Mouse (Mus musculus) hindbrain, embryonic 13.5 days (tissue): ENCODE results near the gene 5730596B20Rik. TPM values are rescaled to one million over a fixed set of nuclear protein-coding genes. Genes with fewer than 3 reads are reported as not detected.

Experiments
- ATAC-seq: fragments of 200-750 bp; cut with Nextera tagmentation; 2 replicates; pipeline ENCODE4 v1.8.0; 2017; ENCODE audit warnings: moderate TSS enrichment; ENCODE audit not compliant: low FRiP score
- H3K27ac ChIP-seq: fragments of 300-500 bp; sonication (generic); 2 replicates; pipeline ENCODE4 v1.5.1; 2015; ENCODE audit warnings: inconsistent platforms, mild to moderate bottlenecking, moderate library complexity
- H3K27me3 ChIP-seq: fragments of 300-500 bp; sonication (generic); 2 replicates; pipeline ENCODE4 v1.6.1; 2015; ENCODE audit warnings: mild to moderate bottlenecking, inconsistent platforms
- H3K36me3 ChIP-seq: fragments of 300-500 bp; sonication (generic); 2 replicates; pipeline ENCODE4 v1.6.1; 2015; ENCODE audit warnings: mild to moderate bottlenecking, inconsistent platforms
- H3K4me1 ChIP-seq: fragments of 300-500 bp; sonication (generic); replicated peaks from 2 replicates; pipeline ENCODE4 v1.6.1; 2015; ENCODE audit warnings: inconsistent platforms
- H3K4me2 ChIP-seq: fragments of 300-500 bp; sonication (generic); 2 replicates; pipeline ENCODE4 v1.6.1; 2015; ENCODE audit warnings: inconsistent platforms, mild to moderate bottlenecking, moderate library complexity
- H3K4me3 ChIP-seq: fragments of 300-500 bp; sonication (generic); 2 replicates; pipeline ENCODE4 v1.5.1; 2015; ENCODE audit warnings: mild to moderate bottlenecking, inconsistent platforms
- H3K9ac ChIP-seq: fragments of 300-500 bp; sonication (generic); 2 replicates; pipeline ENCODE4 v1.6.1; 2015; ENCODE audit warnings: mild to moderate bottlenecking, inconsistent platforms
- H3K9me3 ChIP-seq: fragments of 300-500 bp; sonication (generic); 2 replicates; pipeline ENCODE4 v1.6.1; 2016; ENCODE audit warnings: inconsistent platforms
- WGBS: fragments of 180-500 bp; shearing (Covaris S2); methylation state at CpG from one replicate; pipeline ENCODE4 v1.1.7; 2015; 5-methylcytosine and 5-hydroxymethylcytosine counted together
- polyA plus RNA-seq: library from polyadenylated mRNA; unstranded; fragments of >200 nt; fragmentation: Nextera tagmentation; extraction: Ambion mirVana; gene quantifications from 2 replicates; pipeline ENCODE4 v1.2.1, GENCODE M21; 2015

The 5730596B20Rik gene
- polyA plus RNA-seq, 1 experiment from 2014 or later: 8.3 TPM

- under 1% methylated on average over 32 of the region's 32 CpGs for WGBS
- Histone ChIP-seq H3K27me3 (peaks cover 62% of the 10 kb centered on the region), H3K27ac (no peak overlapping the region; the same call in 1 of the 2 replicates), H3K9ac (peak overlapping the region; percentile 91), H3K4me3 (peak overlapping the region; percentile 70), H3K4me1 (peaks cover 36% of the 10 kb centered on the region), H3K9me3 (no peaks in the 10 kb centered on the region), H3K4me2 (peak overlapping the region; percentile 88), H3K36me3 (no peaks in the 10 kb centered on the region)
- peak; percentile 6 for ATAC-seq
Observed at GRCm38 (mm10) chr6:52157466-52158275, 19.6 kb upstream of the 5730596B20Rik start.

- H3K36me3 ChIP-seq: no peaks in the 10 kb centered on the region
- H3K4me1 ChIP-seq: peaks cover 35% of the 10 kb centered on the region
- H3K9me3 ChIP-seq: no peaks in the 10 kb centered on the region
- peak within 1 kb of the TSS; percentile 88 for H3K4me2 ChIP-seq
- peak within 1 kb of the TSS; percentile 70 for H3K4me3 ChIP-seq
- peak within 1 kb of the TSS; percentile 96 for H3K27ac ChIP-seq
- peaks cover 58% of the 10 kb centered on the region for H3K27me3 ChIP-seq
- WGBS: under 1% methylated on average over 55 of the region's 55 CpGs
- H3K9ac ChIP-seq: peak within 1 kb of the TSS; percentile 91
- ATAC-seq: peak; percentile 88
Observed at GRCm38 (mm10) chr6:52158276-52159051, 18.8 kb upstream of the 5730596B20Rik start, which contains the start of gene Hoxa1. Gene Hoxa1, minus strand, starts transcription at chr6:52158317.

DNA sequence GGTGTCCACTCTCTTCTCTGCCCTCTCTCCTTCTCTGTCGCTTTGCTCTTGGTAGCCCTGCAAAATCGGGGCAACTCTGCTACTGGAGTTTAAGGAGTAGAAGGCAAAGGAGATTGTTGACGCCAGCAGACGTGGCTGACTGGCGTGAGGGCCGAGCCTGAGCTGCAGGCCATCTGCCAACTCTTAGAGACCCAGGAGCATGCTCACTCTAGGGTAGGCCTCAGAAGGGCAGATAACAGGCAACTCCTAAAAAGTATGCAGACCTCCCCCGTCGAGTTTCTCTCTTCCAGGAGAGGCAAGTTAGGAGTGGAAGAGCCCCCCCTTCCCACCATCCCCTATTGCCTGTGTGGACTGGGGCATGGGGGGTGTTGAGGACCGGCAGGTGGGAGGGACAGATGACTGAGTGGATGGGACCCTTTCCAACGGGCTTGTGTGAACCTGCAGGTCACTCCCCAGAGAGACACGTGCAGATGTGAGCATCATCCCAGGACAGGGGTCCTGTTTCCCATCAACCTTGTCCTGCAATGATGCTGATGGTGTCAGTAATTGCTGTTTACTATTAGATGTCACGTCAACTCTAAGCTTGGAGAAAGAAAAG, 18.0 kb upstream of the 5730596B20Rik start:
- 2% methylated on average over 12 of the region's 12 CpGs for WGBS
- H3K9me3 ChIP-seq: no peaks in the 10 kb centered on the region
- peak overlapping the region; percentile 88 for H3K4me2 ChIP-seq
- ATAC-seq: no peak; the same call in 1 of the 2 replicates
- H3K4me3 ChIP-seq: peak overlapping the region; percentile 70
- peaks cover 35% of the 10 kb centered on the region for H3K4me1 ChIP-seq
- peak overlapping the region; percentile 91 for H3K9ac ChIP-seq
- H3K27me3 ChIP-seq: peaks cover 55% of the 10 kb centered on the region
- peak overlapping the region; percentile 96 for H3K27ac ChIP-seq
- H3K36me3 ChIP-seq: no peaks in the 10 kb centered on the region

- H3K4me3 ChIP-seq: peak overlapping the region; percentile 70
- peak overlapping the region; percentile 96 for H3K27ac ChIP-seq
- H3K36me3 ChIP-seq: no peaks in the 10 kb centered on the region
- no peaks in the 10 kb centered on the region for H3K9me3 ChIP-seq
- peaks cover 47% of the 10 kb centered on the region for H3K27me3 ChIP-seq
- peak overlapping the region; percentile 88 for H3K4me2 ChIP-seq
- ATAC-seq: no peak
- WGBS: 1% methylated on average over 9 of the region's 9 CpGs
- peaks cover 35% of the 10 kb centered on the region for H3K4me1 ChIP-seq
- H3K9ac ChIP-seq: peak overlapping the region; percentile 91
Observed at GRCm38 (mm10) chr6:52159979-52160378, 17.3 kb upstream of the 5730596B20Rik start.

GRCm38 (mm10) chr6:52160511-52161335, 16.6 kb upstream of the 5730596B20Rik start:
- no peak for ATAC-seq
- Histone ChIP-seq H3K27me3 (peaks cover 41% of the 10 kb centered on the region), H3K4me3 (peak overlapping the region; percentile 70), H3K36me3 (no peaks in the 10 kb centered on the region), H3K4me1 (peaks cover 38% of the 10 kb centered on the region), H3K4me2 (peak overlapping the region; percentile 88), H3K9me3 (no peaks in the 10 kb centered on the region), H3K9ac (peak overlapping the region; percentile 91), H3K27ac (peak overlapping the region; percentile 96)
- 2% methylated on average over 30 of the region's 30 CpGs for WGBS

DNA sequence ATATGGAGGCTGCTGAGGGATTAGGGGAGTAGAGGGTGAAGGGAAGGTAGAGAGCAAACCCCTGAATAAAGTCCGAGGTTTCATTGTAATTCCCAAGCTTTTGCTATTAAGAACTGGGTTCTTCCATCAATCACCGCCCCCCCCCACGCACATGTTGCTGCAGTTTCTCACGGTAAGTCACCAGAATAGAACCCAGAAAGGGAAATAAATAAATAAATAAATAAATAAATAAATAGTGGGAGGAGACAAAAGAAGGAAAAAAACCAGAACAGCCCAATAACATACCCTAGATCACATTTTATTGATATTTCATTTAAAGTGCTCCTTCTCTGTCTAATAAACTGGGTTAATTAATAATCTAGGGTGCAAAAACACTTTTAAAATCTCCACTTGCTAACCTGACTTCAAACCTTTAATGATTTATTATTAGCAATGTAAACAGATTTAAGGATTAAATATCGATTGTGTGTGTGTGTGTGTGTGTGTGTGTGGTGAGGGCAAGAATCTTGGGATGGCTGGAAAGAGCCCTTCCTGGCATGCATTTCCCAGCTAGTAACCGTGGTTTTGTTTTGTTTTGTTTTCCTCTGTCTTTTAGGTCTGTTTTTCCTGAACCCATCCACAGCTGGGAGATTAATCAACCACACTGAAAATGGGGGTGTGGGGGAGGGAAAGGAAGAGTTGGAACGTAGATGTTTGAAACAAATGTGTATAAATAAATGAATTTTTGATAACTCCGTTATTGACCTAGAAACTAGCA, 15.8 kb upstream of the 5730596B20Rik start:
- ATAC-seq: no peak
- 2% methylated on average over 8 of the region's 8 CpGs for WGBS
- Histone ChIP-seq H3K9me3 (no peaks in the 10 kb centered on the region), H3K36me3 (no peaks in the 10 kb centered on the region), H3K4me1 (peaks cover 40% of the 10 kb centered on the region), H3K4me2 (peak overlapping the region; percentile 88), H3K9ac (peak overlapping the region; percentile 100), H3K4me3 (peak overlapping the region; percentile 70), H3K27ac (peak overlapping the region; percentile 96), H3K27me3 (peaks cover 36% of the 10 kb centered on the region)

DNA sequence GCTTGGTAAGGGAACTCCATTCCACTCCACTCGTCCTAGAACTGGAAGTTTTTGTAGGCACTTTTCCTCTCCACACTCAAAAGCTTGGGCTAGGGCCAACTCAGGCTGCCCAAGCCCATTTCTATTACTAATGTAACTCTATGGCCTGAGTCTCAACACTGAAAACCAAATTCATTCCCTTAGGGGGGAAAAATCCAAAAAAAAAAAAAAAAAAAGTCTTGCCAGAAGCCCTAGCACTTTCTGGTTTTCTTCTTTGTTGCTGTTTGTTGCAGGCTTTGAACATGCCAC, 15.3 kb upstream of the 5730596B20Rik start:
- Histone ChIP-seq H3K9ac (peak overlapping the region; percentile 100), H3K4me1 (peaks cover 35% of the 10 kb centered on the region), H3K4me2 (peak overlapping the region; percentile 88), H3K27me3 (peaks cover 31% of the 10 kb centered on the region), H3K4me3 (peak overlapping the region; percentile 70), H3K27ac (peak overlapping the region; percentile 87), H3K36me3 (no peaks in the 10 kb centered on the region), H3K9me3 (no peaks in the 10 kb centered on the region)
- WGBS: 0% methylated on average over 1 of the region's 1 CpGs
- no peak for ATAC-seq

DNA sequence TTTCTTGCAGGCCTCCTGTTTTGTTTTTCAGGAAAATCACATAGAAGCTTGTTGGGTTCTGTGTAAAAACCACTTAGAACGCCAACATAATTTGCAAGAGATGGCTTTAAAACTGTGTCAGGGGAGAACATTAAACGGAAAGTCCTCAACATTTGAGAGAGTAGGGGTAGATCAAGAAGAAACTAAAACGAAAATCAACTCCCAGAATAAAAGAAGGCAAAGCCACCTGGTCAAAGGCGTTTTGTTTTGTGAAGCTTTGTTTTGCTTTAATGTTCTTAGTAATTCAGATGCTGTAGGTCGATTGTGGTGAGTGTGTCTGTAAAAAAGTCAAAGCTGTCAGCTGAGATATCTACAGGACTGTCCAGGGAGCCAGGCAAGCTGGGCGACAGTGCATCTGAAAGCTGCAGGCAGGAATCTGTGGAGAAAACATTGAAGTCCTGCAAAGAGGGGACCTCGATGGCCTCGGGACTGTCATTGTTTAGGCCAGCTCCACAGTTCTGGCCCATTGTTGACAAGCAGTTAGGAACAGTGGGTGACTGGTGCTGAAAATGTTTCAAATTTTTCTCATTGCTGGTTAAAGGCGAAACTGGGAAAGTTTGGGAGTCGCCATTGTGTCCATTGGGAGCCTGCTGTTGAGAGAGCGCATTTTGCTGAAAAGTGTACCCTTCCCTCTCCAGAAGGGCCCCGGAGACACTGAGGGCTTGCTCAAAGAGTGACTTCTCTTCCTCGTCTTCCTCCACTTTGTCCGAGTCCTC, 14.5 kb upstream of the 5730596B20Rik start:
- peaks cover 29% of the 10 kb centered on the region for H3K4me1 ChIP-seq
- ATAC-seq: no peak
- under 1% methylated on average over 14 of the region's 14 CpGs for WGBS
- peak overlapping the region; percentile 88 for H3K4me2 ChIP-seq
- peak overlapping the region; percentile 70 for H3K4me3 ChIP-seq
- peak overlapping the region; percentile 100 for H3K27ac ChIP-seq
- no peaks in the 10 kb centered on the region for H3K36me3 ChIP-seq
- H3K27me3 ChIP-seq: peaks cover 25% of the 10 kb centered on the region
- peak overlapping the region; percentile 100 for H3K9ac ChIP-seq
- no peaks in the 10 kb centered on the region for H3K9me3 ChIP-seq

DNA sequence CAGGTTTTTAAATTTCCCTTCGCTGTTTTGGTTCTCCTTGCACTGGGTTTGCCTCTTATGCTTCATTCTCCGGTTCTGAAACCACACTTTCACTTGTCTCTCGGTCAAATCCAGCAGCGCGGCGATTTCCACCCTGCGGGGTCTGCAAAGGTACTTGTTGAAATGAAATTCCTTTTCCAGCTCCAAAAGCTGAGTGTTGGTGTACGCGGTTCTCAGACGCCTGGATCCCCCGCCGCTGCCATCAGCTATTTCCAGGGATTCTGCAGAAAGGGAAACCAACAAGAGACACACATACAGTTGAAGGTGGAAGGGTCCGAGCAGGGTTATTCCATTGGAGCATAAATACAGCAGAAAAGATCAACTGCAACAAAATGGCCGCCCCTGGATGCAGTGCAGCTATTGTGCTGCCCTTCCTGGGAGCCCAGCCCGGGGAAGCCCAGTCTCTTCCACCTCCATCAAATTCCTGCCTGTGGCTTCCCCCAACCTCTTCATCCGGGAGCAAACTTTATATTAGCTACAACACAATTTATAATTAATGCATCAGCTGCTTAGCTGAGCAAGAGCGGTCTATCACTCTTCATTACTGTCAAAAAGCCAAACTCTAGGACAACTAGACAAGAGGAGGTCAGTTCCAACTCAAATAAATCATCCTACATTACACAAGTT, 13.8 kb upstream of the 5730596B20Rik start:
- H3K4me1 ChIP-seq: peaks cover 26% of the 10 kb centered on the region
- H3K4me2 ChIP-seq: peak overlapping the region; percentile 88
- no peaks in the 10 kb centered on the region for H3K9me3 ChIP-seq
- WGBS: under 1% methylated on average over 17 of the region's 17 CpGs
- H3K27me3 ChIP-seq: peaks cover 22% of the 10 kb centered on the region; the same call in 1 of the 2 replicates
- H3K27ac ChIP-seq: peak overlapping the region; percentile 100
- no peaks in the 10 kb centered on the region for H3K36me3 ChIP-seq
- H3K4me3 ChIP-seq: peak overlapping the region; percentile 70
- ATAC-seq: no peak
- peak overlapping the region; percentile 100 for H3K9ac ChIP-seq

DNA sequence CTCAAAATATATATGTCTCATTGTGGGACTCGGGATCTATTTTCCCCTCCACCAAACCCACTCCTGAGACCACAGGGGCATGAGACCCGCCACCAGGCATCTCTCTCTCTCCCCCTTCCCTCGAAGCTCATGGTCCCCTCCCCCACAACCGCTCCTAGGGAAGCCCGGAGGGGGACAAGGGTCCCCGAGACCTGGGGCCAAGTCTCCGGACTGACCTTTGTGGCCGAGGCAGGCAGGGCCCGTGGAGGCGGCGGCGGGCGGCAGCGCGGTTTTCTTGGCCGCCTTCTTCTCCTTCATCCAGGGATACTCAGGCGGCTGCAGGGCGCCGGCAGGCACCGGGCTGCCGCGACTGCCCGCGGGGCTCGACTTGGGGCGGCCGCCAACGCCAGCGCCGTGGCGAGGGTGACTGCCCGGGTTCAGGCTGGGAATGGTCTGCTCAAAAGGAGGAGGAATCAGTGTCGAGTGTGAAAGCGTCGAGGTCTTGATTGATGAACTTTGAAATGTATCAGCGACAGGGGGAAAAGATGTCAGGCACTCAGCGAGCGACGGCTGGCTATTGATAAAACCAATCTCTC, 13.2 kb upstream of the 5730596B20Rik start:
- H3K4me1 ChIP-seq: peaks cover 26% of the 10 kb centered on the region

More for the DNA sequence above, 13.2 kb upstream of the 5730596B20Rik start:
- under 1% methylated on average over 39 of the region's 39 CpGs for WGBS
- ATAC-seq: no peak
- peak overlapping the region; percentile 100 for H3K27ac ChIP-seq
- H3K27me3 ChIP-seq: peaks cover 20% of the 10 kb centered on the region; the same call in 1 of the 2 replicates
- H3K9me3 ChIP-seq: no peaks in the 10 kb centered on the region
- H3K36me3 ChIP-seq: no peaks in the 10 kb centered on the region
- H3K4me2 ChIP-seq: peak overlapping the region; percentile 88
- H3K9ac ChIP-seq: peak overlapping the region; percentile 100
- H3K4me3 ChIP-seq: peak overlapping the region; percentile 70
